Mouse (Mus musculus) midbrain, postnatal 0 days (tissue): ENCODE results near the gene Bcl6. TPM values are rescaled to one million over a fixed set of nuclear protein-coding genes. Genes with fewer than 3 reads are reported as not detected.

ENCODE experiments used
- ATAC-seq: fragments of 200-750 bp; cut with Nextera tagmentation; 2 replicates; pipeline ENCODE4 v1.8.0; 2017; ENCODE audit warnings: moderate number of reproducible peaks, mild to moderate bottlenecking, moderate TSS enrichment, moderate library complexity; ENCODE audit not compliant: low FRiP score
- DNase-seq: peaks from one replicate; pipeline ENCODE4 v3.0.0-alpha.2; 2015; ENCODE audit warnings: low spot score
- H3K27ac ChIP-seq: fragments of 300-500 bp; sonication (generic); 2 replicates; pipeline ENCODE4 v1.5.1; 2014; ENCODE audit warnings: low read depth, mild to moderate bottlenecking, low read length, mixed read lengths
- H3K27me3 ChIP-seq: fragments of 300-500 bp; sonication (generic); 2 replicates; pipeline ENCODE4 v1.6.1; 2014; ENCODE audit warnings: low read length, control low read depth, mixed read lengths; ENCODE audit not compliant: insufficient read depth
- H3K36me3 ChIP-seq: fragments of 300-500 bp; sonication (generic); 2 replicates; pipeline ENCODE4 v1.6.1; 2014; ENCODE audit warnings: low read length, control low read depth, mixed read lengths; ENCODE audit not compliant: insufficient read depth
- H3K4me1 ChIP-seq: fragments of 300-500 bp; sonication (generic); 2 replicates; pipeline ENCODE4 v1.6.1; 2014; ENCODE audit warnings: mild to moderate bottlenecking, control low read depth, antibody characterized with exemption, low read length, mixed read lengths; ENCODE audit not compliant: insufficient read depth
- H3K4me2 ChIP-seq: fragments of 300-500 bp; sonication (generic); 2 replicates; pipeline ENCODE4 v1.6.1; 2014; ENCODE audit warnings: low read depth, mild to moderate bottlenecking, low read length, mixed read lengths; ENCODE audit not compliant: poor library complexity, severe bottlenecking
- H3K4me3 ChIP-seq: fragments of 300-500 bp; sonication (generic); 2 replicates; pipeline ENCODE4 v1.5.1; 2014; ENCODE audit warnings: low read depth, mild to moderate bottlenecking, low read length, moderate library complexity
- H3K9ac ChIP-seq: fragments of 300-500 bp; sonication (generic); replicated peaks from 2 replicates; pipeline ENCODE4 v1.6.1; 2014; ENCODE audit warnings: mild to moderate bottlenecking, low read length, moderate library complexity, mixed read lengths; ENCODE audit not compliant: poor library complexity, severe bottlenecking
- H3K9me3 ChIP-seq: fragments of 300-500 bp; sonication (generic); 2 replicates; pipeline ENCODE4 v1.6.1; 2016; ENCODE audit warnings: low read length, control low read depth
- CTCF ChIP-seq: IDR thresholded peaks from 2 replicates; pipeline ENCODE4 v1.5.1; 2016; ENCODE audit warnings: antibody characterized with exemption, mild to moderate bottlenecking
- WGBS: fragments of 180-500 bp; shearing (Covaris S2); extraction: QIAGEN DNeasy Blood & Tissue Kit; methylation state at CpG from one replicate; pipeline ENCODE4 v1.1.7; 2014; 5-methylcytosine and 5-hydroxymethylcytosine counted together
- polyA plus RNA-seq: library from polyadenylated mRNA; unstranded; fragments of >200 nt; fragmentation: Nextera tagmentation; extraction: Ambion mirVana; gene quantifications from 2 replicates; pipeline ENCODE4 v1.2.1, GENCODE M21; 2015
- total RNA-seq: library from RNA; depleted of rRNA; stranded (reverse); fragments of >200 nt; gene quantifications from 2 replicates; pipeline ENCODE4 v1.2.3, GENCODE M21; 2014

The Bcl6 gene
- total and polyA plus RNA-seq, 2 experiments from 2014 or later, result 0.22 to 2.5 TPM

GRCm38 (mm10) chr16:24025442-24025841, 36.8 kb upstream of the Bcl6 start:
- Histone ChIP-seq H3K9me3 (no peaks in the 10 kb centered on the region), H3K36me3 (no peaks in the 10 kb centered on the region), H3K27me3 (no peaks in the 10 kb centered on the region), H3K4me3 (no peak overlapping the region), H3K9ac (no peak overlapping the region), H3K4me1 (no peaks in the 10 kb centered on the region), H3K4me2 (no peak overlapping the region), H3K27ac (no peak overlapping the region)
- DNase-seq, result no peak
- ATAC-seq, result no peak
- 76% methylated on average over 7 of the region's 7 CpGs for WGBS
- no peak for TF ChIP-seq CTCF

GRCm38 (mm10) chr16:24022605-24023004, 34.0 kb upstream of the Bcl6 start:
- H3K27ac ChIP-seq, result no peak overlapping the region
- ATAC-seq (no peak), DNase-seq (no peak)
- H3K27me3 ChIP-seq, result no peaks in the 10 kb centered on the region
- no peak overlapping the region for H3K4me3 ChIP-seq
- no peak overlapping the region for H3K9ac ChIP-seq
- no peak for TF ChIP-seq CTCF
- no peaks in the 10 kb centered on the region for H3K36me3 ChIP-seq
- H3K9me3 ChIP-seq, result no peaks in the 10 kb centered on the region
- no peak overlapping the region for H3K4me2 ChIP-seq
- 88% methylated on average over 4 of the region's 4 CpGs for WGBS
- no peaks in the 10 kb centered on the region for H3K4me1 ChIP-seq

GRCm38 (mm10) chr16:24021722-24022121, 33.1 kb upstream of the Bcl6 start:
- Histone ChIP-seq H3K27me3 (no peaks in the 10 kb centered on the region), H3K27ac (no peak overlapping the region), H3K9me3 (no peaks in the 10 kb centered on the region), H3K4me2 (no peak overlapping the region), H3K9ac (no peak overlapping the region), H3K4me3 (no peak overlapping the region), H3K4me1 (no peaks in the 10 kb centered on the region), H3K36me3 (no peaks in the 10 kb centered on the region)
- DNase-seq (no peak), ATAC-seq (no peak)
- 95% methylated on average over 1 of the region's 1 CpGs for WGBS
- TF ChIP-seq CTCF, result no peak

- Histone ChIP-seq H3K9me3 (no peaks in the 10 kb centered on the region), H3K9ac (no peak overlapping the region), H3K4me3 (no peak overlapping the region), H3K36me3 (no peaks in the 10 kb centered on the region), H3K27me3 (no peaks in the 10 kb centered on the region), H3K4me1 (no peaks in the 10 kb centered on the region), H3K27ac (no peak overlapping the region), H3K4me2 (no peak overlapping the region)
- TF ChIP-seq CTCF, result no peak
- 65% methylated on average over 5 of the region's 5 CpGs for WGBS
- ATAC-seq (no peak), DNase-seq (no peak)
These were observed 28.1 kb upstream of the Bcl6 start for GRCm38 (mm10) chr16:24016742-24017141.

GRCm38 (mm10) chr16:24016273-24016672, 27.6 kb upstream of the Bcl6 start:
- DNase-seq, result no peak
- ATAC-seq, result no peak
- Histone ChIP-seq H3K4me3 (no peak overlapping the region), H3K9me3 (no peaks in the 10 kb centered on the region), H3K27ac (no peak overlapping the region), H3K4me2 (no peak overlapping the region), H3K27me3 (no peaks in the 10 kb centered on the region), H3K36me3 (no peaks in the 10 kb centered on the region), H3K9ac (no peak overlapping the region), H3K4me1 (no peaks in the 10 kb centered on the region)
- WGBS, result 43% methylated on average over 6 of the region's 6 CpGs
- no peak for TF ChIP-seq CTCF

- H3K9ac ChIP-seq, result no peak overlapping the region
- ATAC-seq (no peak), DNase-seq (no peak)
- no peaks in the 10 kb centered on the region for H3K4me1 ChIP-seq
- H3K36me3 ChIP-seq, result no peaks in the 10 kb centered on the region
- 89% methylated on average over 3 of the region's 3 CpGs for WGBS
- H3K4me3 ChIP-seq, result no peak overlapping the region
- H3K4me2 ChIP-seq, result no peak overlapping the region
- H3K9me3 ChIP-seq, result no peaks in the 10 kb centered on the region
- no peak for TF ChIP-seq CTCF
- no peak overlapping the region for H3K27ac ChIP-seq
- no peaks in the 10 kb centered on the region for H3K27me3 ChIP-seq
These were observed 25.7 kb upstream of the Bcl6 start for GRCm38 (mm10) chr16:24014378-24014777.
